Mouse (Mus musculus): Measurements from ENCODE around the gene Ano9. TPM values are rescaled to one million over a fixed set of nuclear protein-coding genes. Genes with fewer than 3 reads are reported as not detected.
A peak's percentile ranks its signal among the peaks of the same experiment; 100 is the strongest.

The Ano9 gene
- polyA plus RNA-seq, 1 experiment = not detected

- TF ChIP-seq POLR2A (IDR thresholded peaks at IDR 0.05; ENCODE audit: low read depth, low read length) (no peak), CTCF (IDR thresholded peaks at IDR 0.05; ENCODE audit: borderline replicate concordance, insufficient read depth, low read length) (peak; percentile 35; the same call in 1 of the 2 replicates)
- no peak overlapping the region for H3K4me3 ChIP-seq (ENCODE audit: insufficient read depth, low read length)
- H3K4me1 ChIP-seq (ENCODE audit: control insufficient read depth, insufficient read depth, low read length) = no peaks in the 10 kb centered on the region
- no peak overlapping the region for H3K27ac ChIP-seq (ENCODE audit: insufficient read depth, low read length)
Observed at GRCm38 (mm10) chr7:141092051-141092735, 25.4 kb downstream of the Ano9 start.

GRCm38 (mm10) chr7:141090228-141090627 is 27.4 kb downstream of the Ano9 start:
- Histone ChIP-seq H3K4me3 (ENCODE audit: insufficient read depth, low read length) (no peak overlapping the region), H3K27ac (ENCODE audit: insufficient read depth, low read length) (no peak overlapping the region), H3K4me1 (ENCODE audit: control insufficient read depth, insufficient read depth, low read length) (no peaks in the 10 kb centered on the region)
- no peak for TF ChIP-seq CTCF (IDR thresholded peaks at IDR 0.05; ENCODE audit: borderline replicate concordance, insufficient read depth, low read length)
- no peak for TF ChIP-seq POLR2A (IDR thresholded peaks at IDR 0.05; ENCODE audit: low read depth, low read length)

- no peaks in the 10 kb centered on the region for H3K4me1 ChIP-seq (ENCODE audit: control insufficient read depth, insufficient read depth, low read length)
- no peak overlapping the region for H3K27ac ChIP-seq (ENCODE audit: insufficient read depth, low read length)
- no peak overlapping the region for H3K4me3 ChIP-seq (ENCODE audit: insufficient read depth, low read length)
- TF ChIP-seq POLR2A (IDR thresholded peaks at IDR 0.05; ENCODE audit: low read depth, low read length) (no peak), CTCF (IDR thresholded peaks at IDR 0.05; ENCODE audit: borderline replicate concordance, insufficient read depth, low read length) (no peak)
Observed at GRCm38 (mm10) chr7:141088473-141088872, 29.1 kb downstream of the Ano9 start.

- no peaks in the 10 kb centered on the region for H3K4me1 ChIP-seq (ENCODE audit: control insufficient read depth, insufficient read depth, low read length)
- H3K27ac ChIP-seq (ENCODE audit: insufficient read depth, low read length) = no peak overlapping the region
- H3K4me3 ChIP-seq (ENCODE audit: insufficient read depth, low read length) = no peak overlapping the region
- TF ChIP-seq POLR2A (IDR thresholded peaks at IDR 0.05; ENCODE audit: low read depth, low read length) (no peak), CTCF (IDR thresholded peaks at IDR 0.05; ENCODE audit: borderline replicate concordance, insufficient read depth, low read length) (no peak)
Observed at GRCm38 (mm10) chr7:141087894-141088293, 29.7 kb downstream of the Ano9 start.

- no peaks in the 10 kb centered on the region; the same call in 1 of the 2 replicates for H3K4me1 ChIP-seq (ENCODE audit: control insufficient read depth, insufficient read depth, low read length)
- TF ChIP-seq CTCF (IDR thresholded peaks at IDR 0.05; ENCODE audit: borderline replicate concordance, insufficient read depth, low read length) = no peak
- no peak for TF ChIP-seq POLR2A (IDR thresholded peaks at IDR 0.05; ENCODE audit: low read depth, low read length)
- H3K4me3 ChIP-seq (ENCODE audit: insufficient read depth, low read length) = no peak overlapping the region
- H3K27ac ChIP-seq (ENCODE audit: insufficient read depth, low read length) = no peak overlapping the region
Observed at GRCm38 (mm10) chr7:141079481-141080449, 37.8 kb downstream of the Ano9 start.

- TF ChIP-seq POLR2A (IDR thresholded peaks at IDR 0.05; ENCODE audit: low read depth, low read length) (no peak), CTCF (IDR thresholded peaks at IDR 0.05; ENCODE audit: borderline replicate concordance, insufficient read depth, low read length) (no peak)
- H3K4me3 ChIP-seq (ENCODE audit: insufficient read depth, low read length) = no peak overlapping the region
- no peak overlapping the region for H3K27ac ChIP-seq (ENCODE audit: insufficient read depth, low read length)
- no peaks in the 10 kb centered on the region; the same call in 1 of the 2 replicates for H3K4me1 ChIP-seq (ENCODE audit: control insufficient read depth, insufficient read depth, low read length)
Observed at GRCm38 (mm10) chr7:141078876-141079275, 38.7 kb downstream of the Ano9 start.

- H3K4me3 ChIP-seq (ENCODE audit: insufficient read depth, low read length) = no peak within 1 kb of the TSS
- no peaks in the 10 kb centered on the region; the same call in 1 of the 2 replicates for H3K4me1 ChIP-seq (ENCODE audit: control insufficient read depth, insufficient read depth, low read length)
- TF ChIP-seq POLR2A (IDR thresholded peaks at IDR 0.05; ENCODE audit: low read depth, low read length) (no peak), CTCF (IDR thresholded peaks at IDR 0.05; ENCODE audit: borderline replicate concordance, insufficient read depth, low read length) (no peak)
- H3K27ac ChIP-seq (ENCODE audit: insufficient read depth, low read length) = no peak within 1 kb of the TSS
Observed at GRCm38 (mm10) chr7:141077841-141078240, 39.8 kb downstream of the Ano9 start, which contains the start of gene Pkp3. TSS of gene Pkp3 (plus strand) at chr7:141078218.

GRCm38 (mm10) chr7:141073782-141074181 is 43.8 kb downstream of the Ano9 start:
- Histone ChIP-seq H3K27ac (ENCODE audit: insufficient read depth, low read length) (no peak overlapping the region), H3K4me1 (ENCODE audit: control insufficient read depth, insufficient read depth, low read length) (no peaks in the 10 kb centered on the region), H3K4me3 (ENCODE audit: insufficient read depth, low read length) (no peak overlapping the region)
- TF ChIP-seq CTCF (IDR thresholded peaks at IDR 0.05; ENCODE audit: borderline replicate concordance, insufficient read depth, low read length) = no peak
- TF ChIP-seq POLR2A (IDR thresholded peaks at IDR 0.05; ENCODE audit: low read depth, low read length) = no peak

GRCm38 (mm10) chr7:141072017-141072745 is 45.4 kb downstream of the Ano9 start:
- no peak overlapping the region for H3K4me3 ChIP-seq (ENCODE audit: insufficient read depth, low read length)
- H3K4me1 ChIP-seq (ENCODE audit: control insufficient read depth, insufficient read depth, low read length) = no peaks in the 10 kb centered on the region
- no peak overlapping the region for H3K27ac ChIP-seq (ENCODE audit: insufficient read depth, low read length)
- TF ChIP-seq CTCF (IDR thresholded peaks at IDR 0.05; ENCODE audit: borderline replicate concordance, insufficient read depth, low read length) = peak; percentile 61; the same call in 1 of the 2 replicates
- TF ChIP-seq POLR2A (IDR thresholded peaks at IDR 0.05; ENCODE audit: low read depth, low read length) = no peak
